Mouse (Mus musculus) heart, embryonic 16.5 days (tissue): Measurements from ENCODE around the gene Fam98a. TPM values are rescaled to one million over a fixed set of nuclear protein-coding genes. Genes with fewer than 3 reads are reported as not detected.

Experiments used
- ATAC-seq: fragments of 200-750 bp; cut with Nextera tagmentation; replicated peaks from 2 replicates; pipeline ENCODE4 v1.8.0; 2017; ENCODE audit warnings: moderate number of reproducible peaks; ENCODE audit not compliant: insufficient read depth, low FRiP score; ENCODE audit errors: extremely low read depth
- H3K27ac ChIP-seq: fragments of 300-500 bp; sonication (generic); 2 replicates; pipeline ENCODE4 v1.5.1; 2014; ENCODE audit warnings: mild to moderate bottlenecking, low read length, control low read depth, moderate library complexity
- H3K27me3 ChIP-seq: fragments of 300-500 bp; sonication (generic); 2 replicates; pipeline ENCODE4 v1.6.1; 2014; ENCODE audit warnings: low read length, mixed read lengths; ENCODE audit not compliant: control insufficient read depth, insufficient read depth
- H3K36me3 ChIP-seq: fragments of 300-500 bp; sonication (generic); 2 replicates; pipeline ENCODE4 v1.6.1; 2014; ENCODE audit not compliant: control insufficient read depth, insufficient read depth
- H3K4me1 ChIP-seq: fragments of 300-500 bp; sonication (generic); 2 replicates; pipeline ENCODE4 v1.6.1; 2014; ENCODE audit warnings: low read length, mixed read lengths; ENCODE audit not compliant: control insufficient read depth, insufficient read depth
- H3K4me2 ChIP-seq: fragments of 300-500 bp; sonication (generic); 2 replicates; pipeline ENCODE4 v1.6.1; 2014; ENCODE audit warnings: low read depth, mild to moderate bottlenecking, control low read depth, low read length
- H3K4me3 ChIP-seq: fragments of 300-500 bp; sonication (generic); 2 replicates; pipeline ENCODE4 v1.5.1; 2014; ENCODE audit warnings: mild to moderate bottlenecking, control low read depth, low read length
- H3K9ac ChIP-seq: fragments of 300-500 bp; sonication (generic); 2 replicates; pipeline ENCODE4 v1.6.1; 2014; ENCODE audit warnings: low read length, control low read depth
- H3K9me3 ChIP-seq: fragments of 300-500 bp; sonication (generic); replicated peaks from 2 replicates; pipeline ENCODE4 v1.6.1; 2016; ENCODE audit warnings: low read length; ENCODE audit not compliant: control insufficient read depth
- WGBS: fragments of 180-500 bp; shearing (Covaris S2); extraction: QIAGEN DNeasy Blood & Tissue Kit; methylation state at CpG from one replicate; pipeline ENCODE4 v1.1.7; 2014; 5-methylcytosine and 5-hydroxymethylcytosine counted together
- polyA plus RNA-seq: library from polyadenylated mRNA; unstranded; fragments of >200 nt; fragmentation: Nextera tagmentation; extraction: Ambion mirVana; gene quantifications from 2 replicates; pipeline ENCODE4 v1.2.1, GENCODE M21; 2015

Fam98a gene
- polyA plus RNA-seq, 1 experiment from 2014 or later: 28.4 TPM

DNA sequence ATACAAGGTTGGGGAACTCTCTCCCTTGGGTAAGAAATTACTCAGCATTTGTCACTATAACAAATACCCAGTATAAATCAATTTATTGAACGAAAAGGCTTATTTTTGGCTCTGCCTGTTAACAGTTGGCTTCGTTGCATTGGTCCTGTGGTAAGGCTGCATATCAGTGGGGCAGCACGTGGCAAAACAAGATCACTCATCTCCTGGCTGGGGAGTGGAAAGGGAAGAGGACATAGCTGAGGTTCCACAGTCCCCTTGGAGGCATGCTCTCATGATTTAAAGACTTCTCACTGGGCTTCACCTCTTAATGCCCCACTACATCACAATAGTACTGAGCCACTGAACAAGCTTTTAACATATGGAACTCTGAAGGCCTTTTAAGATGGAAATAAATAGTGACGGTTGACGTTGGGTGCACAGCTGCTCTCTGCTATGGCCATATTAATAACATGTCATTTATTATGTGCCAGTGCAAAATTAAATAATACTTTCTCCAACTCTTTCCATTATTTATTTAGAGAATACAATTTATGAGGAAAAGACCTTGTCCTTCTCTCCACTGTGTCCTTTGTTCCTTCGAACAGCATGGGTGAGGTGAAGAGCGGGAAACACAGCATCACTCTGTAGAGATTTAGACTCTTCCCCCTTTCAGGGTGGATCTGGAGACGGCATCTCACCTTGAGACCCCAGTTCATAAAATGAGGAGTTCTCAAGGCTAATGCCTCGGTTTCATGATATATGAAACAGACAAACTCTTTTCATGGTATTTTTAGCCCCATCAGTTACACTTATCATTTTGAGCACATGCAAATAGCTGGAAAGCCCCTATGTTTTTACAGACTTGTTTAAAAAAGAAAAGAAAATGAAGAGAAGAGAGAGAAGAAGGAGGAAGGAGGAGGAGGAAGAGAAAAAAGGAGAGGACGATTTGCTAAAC is 44.8 kb downstream of the Fam98a start:
- no peak overlapping the region for H3K4me3 ChIP-seq
- no peaks in the 10 kb centered on the region for H3K9me3 ChIP-seq
- no peaks in the 10 kb centered on the region for H3K27me3 ChIP-seq
- H3K4me2 ChIP-seq: no peak overlapping the region
- no peaks in the 10 kb centered on the region for H3K4me1 ChIP-seq
- peaks cover 2% of the 10 kb centered on the region; the same call in 1 of the 2 replicates for H3K36me3 ChIP-seq
- H3K9ac ChIP-seq: no peak overlapping the region
- no peak for ATAC-seq
- WGBS: 72% methylated on average over 10 of the region's 10 CpGs
- no peak overlapping the region for H3K27ac ChIP-seq

DNA sequence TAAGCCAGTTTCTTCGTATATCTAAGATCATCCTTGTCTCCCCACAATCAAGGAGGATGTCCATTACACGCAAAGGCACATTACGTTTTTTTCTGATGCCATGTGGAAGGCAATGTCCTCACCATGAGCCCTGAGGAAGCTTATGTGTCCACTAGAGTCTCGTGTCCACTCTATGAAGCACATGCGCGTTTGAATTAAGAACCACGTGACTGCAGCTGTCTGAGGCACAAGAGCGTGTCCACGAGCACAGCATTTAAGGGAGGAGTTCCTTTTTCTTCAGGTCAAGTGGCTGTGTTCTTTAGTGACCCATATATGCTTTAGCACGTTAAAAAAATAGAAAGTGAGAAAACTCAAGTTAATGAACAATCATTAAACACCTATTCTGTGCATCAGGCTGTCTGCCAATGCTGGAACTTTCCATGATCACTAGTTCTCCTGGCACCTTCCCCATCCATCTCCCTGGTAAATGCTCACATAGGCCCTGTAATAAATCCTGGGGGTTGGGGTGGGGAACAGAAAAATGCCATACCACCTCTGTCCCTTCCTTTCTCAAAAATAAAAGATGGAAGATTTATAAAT is 45.6 kb downstream of the Fam98a start:
- ATAC-seq: no peak

DNA sequence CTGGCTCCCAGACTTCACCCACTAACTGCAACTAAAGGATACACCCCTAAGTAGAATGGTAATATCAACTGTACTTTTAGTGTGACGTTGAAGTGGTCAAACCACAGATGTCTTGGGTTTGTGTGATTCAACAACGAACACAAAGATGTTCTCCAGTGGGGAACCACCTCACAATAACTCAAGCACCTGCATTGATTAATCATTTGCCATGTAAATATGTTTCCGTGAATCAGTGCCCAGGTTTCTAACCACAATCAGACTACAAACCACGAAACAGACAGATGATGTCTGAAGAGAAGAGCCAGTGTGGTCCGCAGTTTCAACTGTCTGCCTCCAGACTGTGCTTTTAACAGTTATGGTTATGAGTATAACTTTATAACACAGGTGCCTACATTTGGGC is 46.7 kb downstream of the Fam98a start:
- Histone ChIP-seq H3K4me1 (no peaks in the 10 kb centered on the region), H3K27ac (no peak overlapping the region), H3K9me3 (no peaks in the 10 kb centered on the region), H3K27me3 (no peaks in the 10 kb centered on the region), H3K9ac (no peak overlapping the region), H3K4me3 (no peak overlapping the region), H3K4me2 (no peak overlapping the region), H3K36me3 (peaks cover 2% of the 10 kb centered on the region; the same call in 1 of the 2 replicates)
- no peak for ATAC-seq
- WGBS: 85% methylated on average over 5 of the region's 5 CpGs

More for the DNA sequence above, 45.6 kb downstream of the Fam98a start:
- no peak overlapping the region for H3K4me3 ChIP-seq
- WGBS: 87% methylated on average over 10 of the region's 10 CpGs
- no peak overlapping the region for H3K27ac ChIP-seq
- no peaks in the 10 kb centered on the region for H3K27me3 ChIP-seq
- H3K36me3 ChIP-seq: peaks cover 2% of the 10 kb centered on the region; the same call in 1 of the 2 replicates
- H3K4me2 ChIP-seq: no peak overlapping the region
- no peak overlapping the region for H3K9ac ChIP-seq
- no peaks in the 10 kb centered on the region for H3K4me1 ChIP-seq
- H3K9me3 ChIP-seq: no peaks in the 10 kb centered on the region

DNA sequence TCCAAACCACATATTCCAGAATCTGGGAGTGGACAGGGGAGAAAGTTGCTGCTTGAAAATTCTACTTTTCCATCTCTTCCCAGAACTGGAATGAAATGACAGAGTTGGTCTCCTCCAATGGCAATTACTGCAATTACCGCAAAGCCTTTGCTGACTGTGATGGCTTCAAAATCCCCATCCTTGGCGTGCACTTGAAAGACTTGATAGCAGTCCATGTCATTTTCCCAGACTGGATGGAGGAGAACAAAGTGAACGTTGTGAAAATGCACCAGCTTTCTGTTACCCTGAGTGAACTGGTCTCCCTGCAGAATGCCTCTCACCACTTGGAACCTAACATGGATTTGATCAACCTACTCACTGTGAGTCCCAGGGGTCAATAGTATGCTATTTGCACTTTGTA is 48.7 kb downstream of the Fam98a start:
- Histone ChIP-seq H3K36me3 (peaks cover 2% of the 10 kb centered on the region; the same call in 1 of the 2 replicates), H3K27me3 (no peaks in the 10 kb centered on the region), H3K9ac (no peak overlapping the region), H3K4me3 (no peak overlapping the region), H3K4me1 (peaks cover 7% of the 10 kb centered on the region), H3K9me3 (no peaks in the 10 kb centered on the region), H3K4me2 (no peak overlapping the region), H3K27ac (no peak overlapping the region)
- ATAC-seq: no peak
- 75% methylated on average over 3 of the region's 3 CpGs for WGBS

- no peaks in the 10 kb centered on the region for H3K27me3 ChIP-seq
- H3K4me1 ChIP-seq: peaks cover 7% of the 10 kb centered on the region
- H3K4me3 ChIP-seq: no peak overlapping the region
- no peaks in the 10 kb centered on the region for H3K9me3 ChIP-seq
- 46% methylated on average over 6 of the region's 6 CpGs for WGBS
- H3K27ac ChIP-seq: peak overlapping the region; percentile 62
- ATAC-seq: peak; percentile 85
- H3K4me2 ChIP-seq: no peak overlapping the region; the same call in 1 of the 2 replicates
- H3K9ac ChIP-seq: no peak overlapping the region
- peaks cover under 1% of the 10 kb centered on the region; the same call in 1 of the 2 replicates for H3K36me3 ChIP-seq
Measured at GRCm38 (mm10) chr17:75498241-75498651, 53.5 kb downstream of the Fam98a start.

GRCm38 (mm10) chr17:75495213-75495612 is 56.5 kb downstream of the Fam98a start:
- ATAC-seq: no peak
- Histone ChIP-seq H3K4me1 (peaks cover 7% of the 10 kb centered on the region), H3K9ac (no peak overlapping the region), H3K4me2 (no peak overlapping the region), H3K4me3 (no peak overlapping the region), H3K27ac (no peak overlapping the region), H3K9me3 (no peaks in the 10 kb centered on the region), H3K36me3 (no peaks in the 10 kb centered on the region; the same call in 1 of the 2 replicates), H3K27me3 (no peaks in the 10 kb centered on the region)
- WGBS: 51% methylated on average over 4 of the region's 4 CpGs

Other genes with a start within 250 kb of the Fam98a start
- 17.2 and 19.6 TPM in 2 replicates for gene Rasgrp3, start 116.0 kb downstream of the Fam98a start, polyA plus RNA-seq